Mouse (Mus musculus) lung, postnatal 10 days (tissue): ENCODE measurements around the gene Dazl.

Experiments
- DNase-seq: peaks from one replicate; pipeline ENCODE4 v3.0.0; 2021

Gene Dazl

GRCm38 (mm10) chr17:50293241-50293731, at the start of gene Dazl:
TSS of gene Dazl (minus strand) at chr17:50293636.
- no peak for DNase-seq

GRCm38 (mm10) chr17:50341850-50342544, 48.6 kb upstream of the Dazl start:
- no peak for DNase-seq

- no peak for DNase-seq
Observed at GRCm38 (mm10) chr17:50338901-50339300, 45.5 kb upstream of the Dazl start.

- no peak for DNase-seq
Observed at GRCm38 (mm10) chr17:50335776-50336175, 42.3 kb upstream of the Dazl start.

- DNase-seq: no peak
Observed at GRCm38 (mm10) chr17:50334694-50335093, 41.3 kb upstream of the Dazl start.

- no peak for DNase-seq
Observed at GRCm38 (mm10) chr17:50332012-50332300, 38.5 kb upstream of the Dazl start.

GRCm38 (mm10) chr17:50331171-50332011, 38.0 kb upstream of the Dazl start:
- DNase-seq: peak; percentile 56

- DNase-seq: no peak
Observed at GRCm38 (mm10) chr17:50330245-50330644, 36.8 kb upstream of the Dazl start.

GRCm38 (mm10) chr17:50324658-50325057, 31.2 kb upstream of the Dazl start:
- DNase-seq: no peak

GRCm38 (mm10) chr17:50318810-50319209, 25.4 kb upstream of the Dazl start:
- no peak for DNase-seq

GRCm38 (mm10) chr17:50316216-50317150, 23.0 kb upstream of the Dazl start:
- DNase-seq: no peak

GRCm38 (mm10) chr17:50310148-50310802, 16.8 kb upstream of the Dazl start:
- DNase-seq: no peak

- DNase-seq: no peak
Observed at GRCm38 (mm10) chr17:50309512-50310072, 16.2 kb upstream of the Dazl start.

GRCm38 (mm10) chr17:50308880-50309279, 15.4 kb upstream of the Dazl start:
- no peak for DNase-seq

- no peak for DNase-seq
Observed at GRCm38 (mm10) chr17:50308059-50308647, 14.7 kb upstream of the Dazl start.

GRCm38 (mm10) chr17:50302867-50303266, 9.4 kb upstream of the Dazl start:
- DNase-seq: no peak

GRCm38 (mm10) chr17:50300171-50300841, 6.9 kb upstream of the Dazl start:
- no peak for DNase-seq

- no peak for DNase-seq
Observed at GRCm38 (mm10) chr17:50298821-50299220, 5.4 kb upstream of the Dazl start.

- no peak for DNase-seq
Observed at GRCm38 (mm10) chr17:50294726-50295125, 1.3 kb upstream of the Dazl start.

GRCm38 (mm10) chr17:50292661-50293171, 720 bp downstream of the Dazl start:
- peak; percentile 96 for DNase-seq
